Mouse (Mus musculus): ENCODE measurements around the gene Vmn2r100. TPM values are rescaled to one million over a fixed set of nuclear protein-coding genes. Genes with fewer than 3 reads are reported as not detected.

Gene Vmn2r100
- total RNA-seq (2023) = not detected

DNA sequence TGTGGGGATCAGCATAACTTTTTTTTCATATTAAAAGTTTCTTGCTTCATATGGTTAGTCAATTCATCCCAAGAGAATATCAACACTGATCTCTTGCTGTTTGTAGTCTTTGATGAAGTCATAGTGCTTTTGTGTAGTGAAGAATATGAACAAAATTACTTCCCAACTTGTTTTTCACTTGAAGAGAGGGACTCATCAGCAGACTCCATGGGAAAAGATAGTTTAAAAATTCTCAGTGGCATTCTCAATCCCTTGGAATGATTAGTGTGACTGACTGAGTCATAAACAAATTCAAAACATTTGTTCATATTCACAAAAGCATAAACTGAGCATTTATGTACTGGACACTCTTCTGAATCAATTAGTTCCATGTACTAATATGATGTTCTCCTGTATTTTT, at the start of gene Vmn2r100:
Gene Vmn2r100 (plus strand): TSS at position 301 of the 400 bp plus-strand sequence.

GRCm38 (mm10) chr17:19576927-19577326, 72.4 kb downstream of the Vmn2r100 start, which contains the start of gene Vmn2r101:
Gene Vmn2r101 (plus strand): TSS chr17:19577227.

Other genes starting within 250 kb of the Vmn2r100 start
- not detected for gene Vmn2r99, start 142.8 kb upstream of the Vmn2r100 start, total RNA-seq (2023)
- gene Vmn2r101, start 72.5 kb downstream of the Vmn2r100 start, total RNA-seq (2023) = not detected
- gene Vmn2r102, start 155.6 kb downstream of the Vmn2r100 start, total RNA-seq (2023) = not detected